Mouse (Mus musculus) cerebellum, adult 2 months (tissue): ENCODE measurements around the gene Ext2.

Experiments used
- CTCF ChIP-seq: fragments of 200-500 bp; IDR thresholded peaks from 2 replicates; pipeline ENCODE4 v1.5.1; 2011; ENCODE audit warnings: low read depth, mild to moderate bottlenecking, control low read depth, low read length, moderate library complexity, borderline replicate concordance; ENCODE audit not compliant: insufficient read depth
- POLR2A ChIP-seq: fragments of 200-500 bp; IDR thresholded peaks from 2 replicates; pipeline ENCODE4 v1.6.1; 2011; ENCODE audit warnings: low read length, control low read depth, borderline replicate concordance; ENCODE audit not compliant: insufficient read depth

GRCm38 (mm10) chr2:93744346-93745229 is 77.8 kb downstream of the Ext2 start:
- TF ChIP-seq POLR2A (no peak), CTCF (no peak)
